13 mouse cellular contexts compared by ENCODE assay signal in the genomic region with DNA sequence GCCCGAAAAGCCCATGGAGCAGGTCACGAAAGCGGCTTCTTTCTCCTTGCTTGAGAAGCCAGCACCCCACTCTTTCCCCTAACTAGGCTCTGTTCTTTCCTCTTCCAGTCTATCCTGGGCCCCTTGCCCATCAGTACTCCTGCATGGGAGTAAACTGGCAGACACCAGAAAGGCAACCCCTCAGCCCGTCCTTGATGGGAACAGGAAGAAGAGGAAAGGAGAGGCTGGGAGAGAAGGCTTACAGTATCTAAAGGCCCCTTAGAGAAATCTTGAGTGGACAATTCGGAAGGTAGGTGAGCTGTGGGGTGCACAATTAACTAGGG. TPM values are rescaled to one million over a fixed set of nuclear protein-coding genes. Genes with fewer than 3 reads are reported as not detected.
DNase-seq lines count a peak whose midpoint lies in the region; ATAC-seq and TF ChIP-seq lines count a peak whose summit lies in the region.
"Had no signal": no experiment of that assay in that cellular context is flagged by ENCODE, and none has a peak within 500 bp of the region (broad histone marks: within the 10 kb centered on the region; RNA-seq: fewer than 3 reads in every experiment).

No protein-coding gene starts in this region.

- no peak for ATAC-seq in kidney, embryonic 16.5 days (ENCODE audit: low FRiP score, low TSS enrichment)
- no peak for ATAC-seq in intestine, postnatal 0 days

- no peak for TF ChIP-seq CTCF in intestine, postnatal 0 days (IDR thresholded peaks at IDR 0.05; ENCODE audit: low read depth)

- WGBS in kidney, embryonic 16.5 days = 26% methylated on average over 5 of the region's 5 CpGs
- 20% methylated on average over 5 of the region's 5 CpGs for WGBS in embryonic facial prominence, embryonic 10.5 days
- WGBS in intestine, postnatal 0 days = 28% methylated on average over 5 of the region's 5 CpGs

- H3K27me3 ChIP-seq in kidney, embryonic 16.5 days (ENCODE audit: insufficient read depth, low read length) = peaks cover 79% of the 10 kb centered on the region
- H3K27me3 ChIP-seq in embryonic facial prominence, embryonic 10.5 days (replicated peaks; ENCODE audit: low read depth, poor library complexity, severe bottlenecking) = peaks cover 100% of the 10 kb centered on the region
- peaks cover 72% of the 10 kb centered on the region for H3K27me3 ChIP-seq in intestine, postnatal 0 days (replicated peaks; ENCODE audit: control insufficient read depth, insufficient read depth, low read length)

- no peak overlapping the region for H3K4me2 ChIP-seq in kidney, embryonic 16.5 days (replicated peaks; ENCODE audit: low read depth, low read length)
- H3K4me2 ChIP-seq in intestine, postnatal 0 days (replicated peaks; ENCODE audit: low read depth) = 0 out of 2 replicates have a peak overlapping the region, but pooled peaks have one; percentile 51

- no peaks in the 10 kb centered on the region for H3K9me3 ChIP-seq in kidney, embryonic 16.5 days (ENCODE audit: low read length)
- H3K9me3 ChIP-seq in embryonic facial prominence, embryonic 10.5 days = no peaks in the 10 kb centered on the region
- H3K9me3 ChIP-seq in intestine, postnatal 0 days (ENCODE audit: control insufficient read depth) = no peaks in the 10 kb centered on the region

- peak; percentile 62 for DNase-seq in cerebellum, adult 11-12 months
- no peak for DNase-seq in cerebellum, postnatal 25 days
- no peak for DNase-seq in kidney, postnatal 4 days
- no peak for DNase-seq in embryonic facial prominence, embryonic 10.5 days (ENCODE audit: low spot score)
- no peak for DNase-seq in ovary, postnatal 36 days (ENCODE audit: low spot score)
- DNase-seq in gastrocnemius, adult 8-10 months (ENCODE audit: low spot score in 2 of 2) = no peak
- DNase-seq: cerebellum, adult 9-10 months; heart, adult 18-20 months; kidney, postnatal 14 days; spleen, adult 18-20 months had no signal

- H3K27ac ChIP-seq in kidney, embryonic 16.5 days (ENCODE audit: low read length) = no peak overlapping the region
- H3K27ac ChIP-seq in embryonic facial prominence, embryonic 10.5 days (replicated peaks) = no peak overlapping the region
- H3K27ac ChIP-seq in intestine, postnatal 0 days (ENCODE audit: low read depth, low read length) = no peak overlapping the region

- no peak overlapping the region for H3K9ac ChIP-seq in kidney, embryonic 16.5 days (replicated peaks; ENCODE audit: low read length)
- no peak overlapping the region for H3K9ac ChIP-seq in intestine, postnatal 0 days (ENCODE audit: low read depth, low read length)

- H3K4me3 ChIP-seq in kidney, embryonic 16.5 days (ENCODE audit: low read length) = peak overlapping the region; percentile 32; the same call in 1 of the 2 replicates
- peak overlapping the region; percentile 47 for H3K4me3 ChIP-seq in embryonic facial prominence, embryonic 10.5 days
- H3K4me3 ChIP-seq in intestine, postnatal 0 days (ENCODE audit: low read depth, low read length) = peak overlapping the region; percentile 31

- no peaks in the 10 kb centered on the region for H3K36me3 ChIP-seq in kidney, embryonic 16.5 days (ENCODE audit: insufficient read depth, low read length)
- no peaks in the 10 kb centered on the region for H3K36me3 ChIP-seq in embryonic facial prominence, embryonic 10.5 days (replicated peaks)
- H3K36me3 ChIP-seq in intestine, postnatal 0 days (ENCODE audit: control insufficient read depth, insufficient read depth) = no peaks in the 10 kb centered on the region

- peaks cover 43% of the 10 kb centered on the region for H3K4me1 ChIP-seq in kidney, embryonic 16.5 days (ENCODE audit: insufficient read depth, low read length)
- peaks cover 73% of the 10 kb centered on the region for H3K4me1 ChIP-seq in embryonic facial prominence, embryonic 10.5 days
- no peaks in the 10 kb centered on the region for H3K4me1 ChIP-seq in intestine, postnatal 0 days (replicated peaks; ENCODE audit: control insufficient read depth, insufficient read depth, low read length)

RNA-seq across cellular contexts. Expression of a gene that starts 35.1 kb away (rescaled TPM):
- 0.75 and 1.3 TPM in 2 replicates for polyA plus RNA-seq in kidney, embryonic 16.5 days (2015; fragmentation: Nextera tagmentation; extraction: Ambion mirVana)
- 0.35 and 0.54 TPM in 2 replicates for polyA plus RNA-seq in embryonic facial prominence, embryonic 10.5 days (2016; fragmentation: Nextera tagmentation; extraction: Ambion mirVana)
- 0.10 and 0.21 TPM in 2 replicates for polyA plus RNA-seq in intestine, postnatal 0 days (2015; fragmentation: Nextera tagmentation; extraction: Ambion mirVana)
- total RNA-seq in gastrocnemius, adult 8-10 months (2022) = not detected
- total RNA-seq: heart, adult 18-20 months; megakaryocyte progenitor cell, adult 5-6 weeks had no signal

RNA-seq across cellular contexts. Expression of a gene that starts 40.7 kb away (rescaled TPM):
- polyA plus RNA-seq in kidney, embryonic 16.5 days (2015; fragmentation: Nextera tagmentation; extraction: Ambion mirVana) = 1.0 and 1.1 TPM in 2 replicates
- 0.72 and 0.80 TPM in 2 replicates for polyA plus RNA-seq in embryonic facial prominence, embryonic 10.5 days (2016; fragmentation: Nextera tagmentation; extraction: Ambion mirVana)
- 0.18 and 0.24 TPM in 2 replicates for polyA plus RNA-seq in intestine, postnatal 0 days (2015; fragmentation: Nextera tagmentation; extraction: Ambion mirVana)
- total RNA-seq in gastrocnemius, adult 8-10 months (2022) = 1 to 10 TPM; 1.1 to 2.5 (median 1.6) TPM
- total RNA-seq: megakaryocyte progenitor cell, adult 5-6 weeks had no signal
